Mouse (Mus musculus): ENCODE measurements around the gene Uck2. TPM values are rescaled to one million over a fixed set of nuclear protein-coding genes. Genes with fewer than 3 reads are reported as not detected.

Uck2 gene
- polyA plus RNA-seq, 1 experiment from 2014 or later = 47.7 TPM

GRCm38 (mm10) chr1:167268360-167269063 is 16.6 kb downstream of the Uck2 start:
- H3K9ac ChIP-seq (replicated peaks; ENCODE audit: low read depth, low read length) = no peak overlapping the region
- H3K36me3 ChIP-seq (ENCODE audit: control insufficient read depth, insufficient read depth, low read length) = no peaks in the 10 kb centered on the region
- H3K4me3 ChIP-seq (ENCODE audit: low read depth, low read length) = no peak overlapping the region
- no peak overlapping the region for H3K27ac ChIP-seq (ENCODE audit: low read depth, low read length)
- H3K9me3 ChIP-seq (ENCODE audit: control insufficient read depth, low read length) = no peaks in the 10 kb centered on the region
- peaks cover 18% of the 10 kb centered on the region for H3K4me1 ChIP-seq (ENCODE audit: control insufficient read depth, insufficient read depth, low read length)
- 91% methylated on average over 9 of the region's 9 CpGs for WGBS
- no peaks in the 10 kb centered on the region for H3K27me3 ChIP-seq (ENCODE audit: control insufficient read depth, insufficient read depth, low read length)
- no peak overlapping the region for H3K4me2 ChIP-seq (ENCODE audit: low read depth, low read length)
- no peak for ATAC-seq (ENCODE audit: low read depth)

GRCm38 (mm10) chr1:167266720-167267119 is 18.4 kb downstream of the Uck2 start:
- Histone ChIP-seq H3K4me2 (ENCODE audit: low read depth, low read length) (no peak overlapping the region), H3K27ac (ENCODE audit: low read depth, low read length) (no peak overlapping the region), H3K9ac (replicated peaks; ENCODE audit: low read depth, low read length) (no peak overlapping the region), H3K9me3 (ENCODE audit: control insufficient read depth, low read length) (no peaks in the 10 kb centered on the region), H3K4me3 (ENCODE audit: low read depth, low read length) (no peak overlapping the region), H3K4me1 (ENCODE audit: control insufficient read depth, insufficient read depth, low read length) (peaks cover 18% of the 10 kb centered on the region), H3K27me3 (ENCODE audit: control insufficient read depth, insufficient read depth, low read length) (no peaks in the 10 kb centered on the region), H3K36me3 (ENCODE audit: control insufficient read depth, insufficient read depth, low read length) (no peaks in the 10 kb centered on the region)
- ATAC-seq (ENCODE audit: low read depth) = no peak
- 85% methylated on average over 3 of the region's 3 CpGs for WGBS

- Histone ChIP-seq H3K4me1 (ENCODE audit: control insufficient read depth, insufficient read depth, low read length) (peaks cover 8% of the 10 kb centered on the region), H3K27ac (ENCODE audit: low read depth, low read length) (no peak overlapping the region), H3K36me3 (ENCODE audit: control insufficient read depth, insufficient read depth, low read length) (no peaks in the 10 kb centered on the region), H3K4me3 (ENCODE audit: low read depth, low read length) (no peak overlapping the region), H3K27me3 (ENCODE audit: control insufficient read depth, insufficient read depth, low read length) (no peaks in the 10 kb centered on the region), H3K9ac (replicated peaks; ENCODE audit: low read depth, low read length) (no peak overlapping the region), H3K9me3 (ENCODE audit: control insufficient read depth, low read length) (no peaks in the 10 kb centered on the region), H3K4me2 (ENCODE audit: low read depth, low read length) (no peak overlapping the region)
- ATAC-seq (ENCODE audit: low read depth) = no peak
- WGBS = 92% methylated on average over 4 of the region's 4 CpGs
Measured at GRCm38 (mm10) chr1:167265366-167265765, 19.8 kb downstream of the Uck2 start.

- Histone ChIP-seq H3K4me3 (ENCODE audit: low read depth, low read length) (no peak overlapping the region), H3K36me3 (ENCODE audit: control insufficient read depth, insufficient read depth, low read length) (no peaks in the 10 kb centered on the region), H3K9me3 (ENCODE audit: control insufficient read depth, low read length) (no peaks in the 10 kb centered on the region), H3K4me2 (ENCODE audit: low read depth, low read length) (no peak overlapping the region), H3K27me3 (ENCODE audit: control insufficient read depth, insufficient read depth, low read length) (no peaks in the 10 kb centered on the region), H3K9ac (replicated peaks; ENCODE audit: low read depth, low read length) (no peak overlapping the region), H3K27ac (ENCODE audit: low read depth, low read length) (no peak overlapping the region), H3K4me1 (ENCODE audit: control insufficient read depth, insufficient read depth, low read length) (no peaks in the 10 kb centered on the region)
- no peak for ATAC-seq (ENCODE audit: low read depth)
- 78% methylated on average over 10 of the region's 10 CpGs for WGBS
Measured at GRCm38 (mm10) chr1:167262489-167263041, 22.6 kb downstream of the Uck2 start.

GRCm38 (mm10) chr1:167261750-167262149 is 23.4 kb downstream of the Uck2 start:
- H3K27ac ChIP-seq (ENCODE audit: low read depth, low read length) = no peak overlapping the region
- H3K4me3 ChIP-seq (ENCODE audit: low read depth, low read length) = no peak overlapping the region
- H3K36me3 ChIP-seq (ENCODE audit: control insufficient read depth, insufficient read depth, low read length) = no peaks in the 10 kb centered on the region
- WGBS = 97% methylated on average over 11 of the region's 11 CpGs
- H3K27me3 ChIP-seq (ENCODE audit: control insufficient read depth, insufficient read depth, low read length) = no peaks in the 10 kb centered on the region
- no peak overlapping the region for H3K4me2 ChIP-seq (ENCODE audit: low read depth, low read length)
- H3K9me3 ChIP-seq (ENCODE audit: control insufficient read depth, low read length) = no peaks in the 10 kb centered on the region
- peaks cover under 1% of the 10 kb centered on the region; the same call in 1 of the 2 replicates for H3K4me1 ChIP-seq (ENCODE audit: control insufficient read depth, insufficient read depth, low read length)
- no peak for ATAC-seq (ENCODE audit: low read depth)
- H3K9ac ChIP-seq (replicated peaks; ENCODE audit: low read depth, low read length) = no peak overlapping the region

GRCm38 (mm10) chr1:167259702-167260101 is 25.4 kb downstream of the Uck2 start:
- Histone ChIP-seq H3K9me3 (ENCODE audit: control insufficient read depth, low read length) (no peaks in the 10 kb centered on the region), H3K9ac (replicated peaks; ENCODE audit: low read depth, low read length) (no peak overlapping the region), H3K4me3 (ENCODE audit: low read depth, low read length) (no peak overlapping the region), H3K27ac (ENCODE audit: low read depth, low read length) (no peak overlapping the region), H3K36me3 (ENCODE audit: control insufficient read depth, insufficient read depth, low read length) (no peaks in the 10 kb centered on the region), H3K27me3 (ENCODE audit: control insufficient read depth, insufficient read depth, low read length) (no peaks in the 10 kb centered on the region), H3K4me1 (ENCODE audit: control insufficient read depth, insufficient read depth, low read length) (peaks cover 5% of the 10 kb centered on the region; the same call in 1 of the 2 replicates), H3K4me2 (ENCODE audit: low read depth, low read length) (no peak overlapping the region)
- whole genome bisulfite sequencing = 73% methylated on average over 10 of the region's 10 CpGs
- ATAC-seq (ENCODE audit: low read depth) = no peak

GRCm38 (mm10) chr1:167256724-167257302 is 28.3 kb downstream of the Uck2 start:
- H3K27me3 ChIP-seq (ENCODE audit: control insufficient read depth, insufficient read depth, low read length) = no peaks in the 10 kb centered on the region
- no peaks in the 10 kb centered on the region for H3K9me3 ChIP-seq (ENCODE audit: control insufficient read depth, low read length)
- H3K27ac ChIP-seq (ENCODE audit: low read depth, low read length) = no peak overlapping the region
- H3K9ac ChIP-seq (replicated peaks; ENCODE audit: low read depth, low read length) = no peak overlapping the region
- no peaks in the 10 kb centered on the region for H3K36me3 ChIP-seq (ENCODE audit: control insufficient read depth, insufficient read depth, low read length)
- 26% methylated on average over 15 of the region's 15 CpGs for WGBS
- peaks cover 5% of the 10 kb centered on the region; the same call in 1 of the 2 replicates for H3K4me1 ChIP-seq (ENCODE audit: control insufficient read depth, insufficient read depth, low read length)
- H3K4me3 ChIP-seq (ENCODE audit: low read depth, low read length) = no peak overlapping the region
- no peak overlapping the region for H3K4me2 ChIP-seq (ENCODE audit: low read depth, low read length)
- peak; percentile 22; the same call in 1 of the 2 replicates for ATAC-seq (ENCODE audit: low read depth)

GRCm38 (mm10) chr1:167253579-167253978 is 31.5 kb downstream of the Uck2 start:
- 92% methylated on average over 12 of the region's 12 CpGs for WGBS
- ATAC-seq (ENCODE audit: low read depth) = no peak

GRCm38 (mm10) chr1:167249881-167250280 is 35.2 kb downstream of the Uck2 start:
- Histone ChIP-seq H3K9ac (replicated peaks; ENCODE audit: low read depth, low read length) (no peak overlapping the region), H3K4me2 (ENCODE audit: low read depth, low read length) (no peak overlapping the region), H3K9me3 (ENCODE audit: control insufficient read depth, low read length) (no peaks in the 10 kb centered on the region), H3K36me3 (ENCODE audit: control insufficient read depth, insufficient read depth, low read length) (no peaks in the 10 kb centered on the region), H3K27ac (ENCODE audit: low read depth, low read length) (no peak overlapping the region), H3K4me3 (ENCODE audit: low read depth, low read length) (no peak overlapping the region), H3K27me3 (ENCODE audit: control insufficient read depth, insufficient read depth, low read length) (no peaks in the 10 kb centered on the region), H3K4me1 (ENCODE audit: control insufficient read depth, insufficient read depth, low read length) (0 out of 2 replicates have a peak, but pooled peaks cover 3% of the 10 kb centered on the region)
- 89% methylated on average over 8 of the region's 8 CpGs for WGBS
- ATAC-seq (ENCODE audit: low read depth) = no peak

More at GRCm38 (mm10) chr1:167253579-167253978, 31.5 kb downstream of the Uck2 start:
- H3K4me2 ChIP-seq (ENCODE audit: low read depth, low read length) = no peak overlapping the region
- H3K9ac ChIP-seq (replicated peaks; ENCODE audit: low read depth, low read length) = no peak overlapping the region
- H3K4me3 ChIP-seq (ENCODE audit: low read depth, low read length) = no peak overlapping the region
- H3K27me3 ChIP-seq (ENCODE audit: control insufficient read depth, insufficient read depth, low read length) = no peaks in the 10 kb centered on the region
- peaks cover 5% of the 10 kb centered on the region; the same call in 1 of the 2 replicates for H3K4me1 ChIP-seq (ENCODE audit: control insufficient read depth, insufficient read depth, low read length)
- H3K9me3 ChIP-seq (ENCODE audit: control insufficient read depth, low read length) = no peaks in the 10 kb centered on the region
- H3K36me3 ChIP-seq (ENCODE audit: control insufficient read depth, insufficient read depth, low read length) = no peaks in the 10 kb centered on the region
- H3K27ac ChIP-seq (ENCODE audit: low read depth, low read length) = no peak overlapping the region

All from neural tube, embryonic 14.5 days (tissue).